Mouse (Mus musculus): ENCODE data around the gene Grik2. TPM values are rescaled to one million over a fixed set of nuclear protein-coding genes. Genes with fewer than 3 reads are reported as not detected.

Gene Grik2
- polyA plus RNA-seq, 1 experiment from 2014 or later = 3.8 TPM

DNA sequence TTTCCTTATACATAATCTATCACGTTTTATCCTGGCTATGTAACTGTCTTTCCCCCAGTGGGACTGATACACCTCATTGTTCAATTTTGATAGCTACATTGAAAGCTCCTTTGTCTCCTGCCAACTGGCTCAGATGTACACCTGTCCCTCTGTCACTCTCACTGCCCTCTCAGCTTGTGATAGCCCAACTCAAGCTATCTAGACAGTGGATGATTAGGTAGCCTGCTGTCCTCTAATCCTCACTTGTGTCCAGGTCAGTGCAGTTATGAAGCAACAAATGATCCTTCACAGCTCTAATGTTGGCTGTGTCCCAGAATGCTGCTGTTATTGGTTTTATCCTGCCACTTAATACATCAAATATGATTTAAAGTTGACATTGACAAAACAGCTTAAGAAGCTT lies 246.3 kb downstream of the Grik2 start:
- no peaks in the 10 kb centered on the region for H3K27me3 ChIP-seq (ENCODE audit: insufficient read depth, low read length)
- H3K9ac ChIP-seq (replicated peaks; ENCODE audit: low read length) = no peak overlapping the region

DNA sequence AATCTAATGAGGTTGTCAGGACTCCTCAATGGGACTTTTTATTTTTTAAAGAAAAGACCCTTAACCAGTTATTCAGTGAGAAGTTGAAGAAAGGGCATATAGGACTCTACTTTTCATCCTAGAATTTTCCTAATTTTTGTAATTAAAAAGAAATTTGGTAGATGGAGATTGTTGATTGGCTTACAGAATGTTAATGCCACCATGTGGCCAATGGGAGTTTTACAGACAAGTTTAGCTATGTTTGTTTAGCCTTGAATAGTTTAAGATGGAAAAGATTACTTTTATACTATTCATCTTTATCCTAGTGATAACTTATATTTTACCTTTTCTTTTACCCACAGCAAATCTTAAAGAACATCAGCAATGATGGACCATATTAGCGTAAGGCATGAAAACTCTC lies 268.8 kb downstream of the Grik2 start:
- 98% methylated on average over 1 of the region's 1 CpGs for WGBS
- Histone ChIP-seq H3K27me3 (ENCODE audit: insufficient read depth, low read length) (no peaks in the 10 kb centered on the region), H3K27ac (ENCODE audit: low read length) (no peak overlapping the region), H3K36me3 (ENCODE audit: insufficient read depth, low read length) (no peaks in the 10 kb centered on the region), H3K9ac (replicated peaks; ENCODE audit: low read length) (no peak overlapping the region), H3K4me2 (replicated peaks; ENCODE audit: low read depth, low read length) (no peak overlapping the region), H3K4me1 (ENCODE audit: insufficient read depth, low read length) (no peaks in the 10 kb centered on the region), H3K4me3 (ENCODE audit: low read length) (no peak overlapping the region), H3K9me3 (ENCODE audit: low read length) (no peaks in the 10 kb centered on the region)
- ATAC-seq (ENCODE audit: low FRiP score, low TSS enrichment) = no peak

More for the DNA sequence above, 246.3 kb downstream of the Grik2 start:
- ATAC-seq (ENCODE audit: low FRiP score, low TSS enrichment) = no peak
- Histone ChIP-seq H3K27ac (ENCODE audit: low read length) (no peak overlapping the region), H3K4me3 (ENCODE audit: low read length) (no peak overlapping the region), H3K36me3 (ENCODE audit: insufficient read depth, low read length) (no peaks in the 10 kb centered on the region), H3K4me2 (replicated peaks; ENCODE audit: low read depth, low read length) (no peak overlapping the region), H3K9me3 (ENCODE audit: low read length) (no peaks in the 10 kb centered on the region), H3K4me1 (ENCODE audit: insufficient read depth, low read length) (no peaks in the 10 kb centered on the region)
- 50% methylated on average over 1 of the region's 1 CpGs for WGBS

DNA sequence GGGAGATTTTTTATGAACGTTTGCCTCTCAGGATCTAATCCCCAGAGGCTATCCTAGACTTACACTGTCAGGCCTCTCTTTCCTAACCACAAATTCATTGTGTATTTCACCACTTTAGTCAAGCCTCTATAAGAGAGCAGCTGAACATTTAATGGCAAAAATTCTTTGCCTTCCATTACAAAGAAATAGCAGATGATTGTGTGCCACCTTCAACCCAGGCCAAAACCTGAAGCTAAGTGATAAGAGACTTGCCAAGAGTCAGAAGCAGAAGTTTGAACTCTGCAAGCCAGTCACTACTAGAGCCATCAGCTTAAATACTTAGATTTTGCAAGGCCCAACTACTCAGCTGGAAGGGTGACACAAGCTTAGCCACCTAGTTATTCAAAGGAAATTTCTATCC lies 287.9 kb downstream of the Grik2 start:
- H3K4me3 ChIP-seq (ENCODE audit: low read length) = no peak overlapping the region
- H3K36me3 ChIP-seq (ENCODE audit: insufficient read depth, low read length) = no peaks in the 10 kb centered on the region
- H3K9ac ChIP-seq (replicated peaks; ENCODE audit: low read length) = no peak overlapping the region
- H3K27ac ChIP-seq (ENCODE audit: low read length) = no peak overlapping the region
- H3K4me2 ChIP-seq (replicated peaks; ENCODE audit: low read depth, low read length) = no peak overlapping the region
- WGBS = 65% methylated on average over 1 of the region's 1 CpGs
- H3K27me3 ChIP-seq (ENCODE audit: insufficient read depth, low read length) = no peaks in the 10 kb centered on the region
- no peaks in the 10 kb centered on the region for H3K4me1 ChIP-seq (ENCODE audit: insufficient read depth, low read length)
- no peaks in the 10 kb centered on the region for H3K9me3 ChIP-seq (ENCODE audit: low read length)
- no peak for ATAC-seq (ENCODE audit: low FRiP score, low TSS enrichment)

DNA sequence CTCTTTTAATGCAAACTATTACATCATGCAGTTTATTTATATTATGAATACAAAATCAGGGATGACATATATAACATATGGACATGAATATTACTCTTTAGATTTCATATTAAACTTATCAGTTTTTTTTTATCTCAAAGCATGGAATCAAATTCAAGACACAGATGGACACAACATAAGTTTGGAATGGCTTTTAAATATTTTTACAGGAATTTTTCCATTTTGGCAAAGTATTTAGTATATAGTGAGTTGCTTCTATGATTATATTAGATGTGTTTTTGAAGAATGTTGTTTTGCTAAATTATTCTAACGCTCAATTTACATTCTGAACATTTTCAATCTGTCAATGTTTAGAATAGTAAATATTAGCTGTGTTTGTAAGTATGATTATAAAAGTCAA lies 291.3 kb downstream of the Grik2 start:
- no peaks in the 10 kb centered on the region for H3K27me3 ChIP-seq (ENCODE audit: insufficient read depth, low read length)
- H3K9me3 ChIP-seq (ENCODE audit: low read length) = no peaks in the 10 kb centered on the region
- 96% methylated on average over 1 of the region's 1 CpGs for WGBS
- H3K4me3 ChIP-seq (ENCODE audit: low read length) = no peak overlapping the region
- H3K27ac ChIP-seq (ENCODE audit: low read length) = no peak overlapping the region
- no peaks in the 10 kb centered on the region for H3K36me3 ChIP-seq (ENCODE audit: insufficient read depth, low read length)
- no peaks in the 10 kb centered on the region for H3K4me1 ChIP-seq (ENCODE audit: insufficient read depth, low read length)
- ATAC-seq (ENCODE audit: low FRiP score, low TSS enrichment) = no peak
- H3K4me2 ChIP-seq (replicated peaks; ENCODE audit: low read depth, low read length) = no peak overlapping the region
- no peak overlapping the region for H3K9ac ChIP-seq (replicated peaks; ENCODE audit: low read length)

DNA sequence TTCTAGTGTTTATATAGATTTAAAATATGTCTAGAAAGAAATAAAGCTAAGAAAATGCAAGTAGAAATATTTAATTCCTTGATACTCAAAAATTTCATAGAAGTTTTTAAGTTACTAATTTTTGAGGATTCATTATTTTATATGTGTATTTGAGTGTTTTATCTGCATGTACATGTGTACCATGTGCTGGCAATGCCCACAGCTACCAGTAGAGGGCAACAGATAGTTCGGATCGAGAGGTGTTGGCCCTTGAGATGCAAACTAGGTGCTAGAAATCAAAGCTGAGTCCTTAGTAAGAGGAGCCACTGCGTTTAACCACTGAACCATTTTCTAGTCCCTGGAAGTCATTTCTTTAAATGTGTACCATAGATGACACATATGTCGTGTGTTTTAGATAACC lies 307.1 kb downstream of the Grik2 start:
- no peak overlapping the region for H3K9ac ChIP-seq (replicated peaks; ENCODE audit: low read length)
- ATAC-seq (ENCODE audit: low FRiP score, low TSS enrichment) = no peak
- WGBS = 79% methylated on average over 4 of the region's 4 CpGs

DNA sequence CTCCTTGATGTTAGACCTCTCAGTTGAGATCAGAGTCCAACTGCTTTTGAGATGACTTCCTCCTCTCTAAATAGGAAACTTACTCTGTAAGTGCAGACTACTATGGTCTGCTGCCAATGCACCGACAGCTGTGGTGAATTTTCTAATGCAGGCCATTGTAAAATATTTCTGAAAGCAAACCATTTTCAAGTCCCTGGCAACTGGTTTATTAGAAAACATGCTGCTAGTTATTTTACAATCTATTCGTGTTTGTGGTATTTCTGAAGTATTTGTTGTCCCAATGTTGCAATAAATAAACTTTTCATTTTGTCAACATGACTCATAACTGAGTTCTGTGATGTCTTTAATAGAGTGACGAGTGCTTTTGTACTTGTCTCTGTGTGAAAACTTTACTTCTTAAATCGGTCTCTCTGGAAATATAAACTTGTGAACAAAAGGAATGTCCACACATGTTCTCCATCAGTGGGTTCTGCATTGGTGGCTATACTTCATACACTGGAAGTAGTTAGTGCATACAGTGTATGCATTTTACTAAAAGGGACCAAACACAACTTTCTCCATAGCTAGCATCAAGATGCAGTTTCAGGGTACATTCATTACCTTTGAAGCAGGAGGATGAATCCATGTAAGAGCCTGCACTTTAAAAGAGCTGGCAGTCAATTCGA lies 308.3 kb downstream of the Grik2 start:
- Histone ChIP-seq H3K9ac (replicated peaks; ENCODE audit: low read length) (no peak overlapping the region), H3K4me3 (ENCODE audit: low read length) (no peak overlapping the region), H3K4me1 (ENCODE audit: insufficient read depth, low read length) (no peaks in the 10 kb centered on the region), H3K36me3 (ENCODE audit: insufficient read depth, low read length) (no peaks in the 10 kb centered on the region), H3K4me2 (replicated peaks; ENCODE audit: low read depth, low read length) (no peak overlapping the region), H3K27ac (ENCODE audit: low read length) (no peak overlapping the region), H3K9me3 (ENCODE audit: low read length) (no peaks in the 10 kb centered on the region), H3K27me3 (ENCODE audit: insufficient read depth, low read length) (no peaks in the 10 kb centered on the region)
- ATAC-seq (ENCODE audit: low FRiP score, low TSS enrichment) = no peak
- WGBS = 80% methylated on average over 5 of the region's 5 CpGs

More for the DNA sequence above, 307.1 kb downstream of the Grik2 start:
- no peaks in the 10 kb centered on the region for H3K4me1 ChIP-seq (ENCODE audit: insufficient read depth, low read length)
- no peak overlapping the region for H3K4me2 ChIP-seq (replicated peaks; ENCODE audit: low read depth, low read length)
- H3K4me3 ChIP-seq (ENCODE audit: low read length) = no peak overlapping the region
- no peaks in the 10 kb centered on the region for H3K9me3 ChIP-seq (ENCODE audit: low read length)
- H3K27ac ChIP-seq (ENCODE audit: low read length) = no peak overlapping the region
- H3K27me3 ChIP-seq (ENCODE audit: insufficient read depth, low read length) = no peaks in the 10 kb centered on the region
- no peaks in the 10 kb centered on the region for H3K36me3 ChIP-seq (ENCODE audit: insufficient read depth, low read length)

DNA sequence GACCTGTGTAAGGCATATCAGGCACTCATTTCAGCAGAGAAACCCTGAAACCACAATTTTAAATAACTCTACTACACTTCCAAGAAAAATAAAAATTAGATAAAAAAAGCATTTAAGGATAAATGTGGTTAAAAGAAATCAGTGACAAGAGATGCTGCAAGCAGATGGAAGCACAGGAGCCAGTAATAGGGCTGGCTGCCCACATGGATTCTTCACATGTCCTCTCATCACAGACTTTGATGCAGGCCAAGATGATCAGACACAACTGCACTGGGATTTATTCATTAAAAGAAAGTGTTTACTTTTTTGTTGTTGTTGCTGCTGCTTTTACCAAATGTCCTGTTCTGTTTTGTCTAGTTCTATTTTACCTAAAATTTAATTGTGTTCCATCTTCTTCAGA lies 315.0 kb downstream of the Grik2 start:
- no peaks in the 10 kb centered on the region for H3K36me3 ChIP-seq (ENCODE audit: insufficient read depth, low read length)
- no peak overlapping the region for H3K4me3 ChIP-seq (ENCODE audit: low read length)
- ATAC-seq (ENCODE audit: low FRiP score, low TSS enrichment) = no peak
- no peaks in the 10 kb centered on the region for H3K27me3 ChIP-seq (ENCODE audit: insufficient read depth, low read length)
- no peak overlapping the region for H3K4me2 ChIP-seq (replicated peaks; ENCODE audit: low read depth, low read length)
- no peak overlapping the region for H3K9ac ChIP-seq (replicated peaks; ENCODE audit: low read length)
- H3K27ac ChIP-seq (ENCODE audit: low read length) = no peak overlapping the region
- no peaks in the 10 kb centered on the region for H3K4me1 ChIP-seq (ENCODE audit: insufficient read depth, low read length)
- H3K9me3 ChIP-seq (ENCODE audit: low read length) = no peaks in the 10 kb centered on the region

DNA sequence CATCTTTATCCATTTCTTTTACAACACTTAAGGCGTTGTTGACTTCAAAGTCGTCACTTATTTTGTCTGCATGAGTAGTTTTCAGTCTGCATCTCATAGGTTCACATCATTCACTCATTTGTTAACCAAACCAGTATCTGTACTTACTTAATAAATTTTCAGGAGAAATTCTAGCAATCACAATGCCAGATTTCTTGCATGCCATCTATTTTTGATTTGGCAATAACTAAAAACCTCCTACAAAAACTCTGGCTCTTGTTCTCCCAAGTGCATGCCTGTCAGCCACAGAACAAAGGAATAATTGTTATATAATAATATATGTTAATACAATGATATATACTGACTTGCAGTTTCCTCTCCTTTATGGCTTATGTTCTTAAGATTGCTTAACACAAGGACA lies 331.8 kb downstream of the Grik2 start:
- no peaks in the 10 kb centered on the region for H3K4me1 ChIP-seq (ENCODE audit: insufficient read depth, low read length)
- H3K9ac ChIP-seq (replicated peaks; ENCODE audit: low read length) = no peak overlapping the region
- H3K27me3 ChIP-seq (ENCODE audit: insufficient read depth, low read length) = no peaks in the 10 kb centered on the region
- no peak overlapping the region for H3K4me3 ChIP-seq (ENCODE audit: low read length)
- no peaks in the 10 kb centered on the region for H3K36me3 ChIP-seq (ENCODE audit: insufficient read depth, low read length)
- H3K4me2 ChIP-seq (replicated peaks; ENCODE audit: low read depth, low read length) = no peak overlapping the region
- ATAC-seq (ENCODE audit: low FRiP score, low TSS enrichment) = no peak
- no peak overlapping the region for H3K27ac ChIP-seq (ENCODE audit: low read length)
- H3K9me3 ChIP-seq (ENCODE audit: low read length) = no peaks in the 10 kb centered on the region
- 83% methylated on average over 2 of the region's 2 CpGs for WGBS

DNA sequence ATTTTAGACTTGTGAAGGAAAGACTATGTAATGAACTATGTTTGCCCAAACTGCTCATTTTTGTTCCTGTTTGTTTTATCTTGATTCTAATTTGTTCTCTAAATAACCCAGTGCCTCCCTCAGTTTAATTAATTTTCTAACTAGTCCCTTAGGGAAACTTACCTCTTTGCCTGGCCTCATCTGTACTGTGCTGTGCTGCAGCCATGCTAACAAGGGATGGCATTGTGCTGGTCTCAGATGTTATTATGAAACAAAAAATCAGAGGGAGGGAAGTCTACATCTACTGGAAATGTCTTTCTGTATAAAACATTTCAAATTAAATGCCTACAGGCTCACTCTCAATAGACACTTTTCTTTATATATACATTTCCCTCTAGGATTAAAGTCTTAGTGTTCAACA lies 335.0 kb downstream of the Grik2 start:
- no peaks in the 10 kb centered on the region for H3K9me3 ChIP-seq (ENCODE audit: low read length)
- H3K27me3 ChIP-seq (ENCODE audit: insufficient read depth, low read length) = no peaks in the 10 kb centered on the region
- no peaks in the 10 kb centered on the region for H3K4me1 ChIP-seq (ENCODE audit: insufficient read depth, low read length)
- no peak overlapping the region for H3K27ac ChIP-seq (ENCODE audit: low read length)
- no peaks in the 10 kb centered on the region for H3K36me3 ChIP-seq (ENCODE audit: insufficient read depth, low read length)
- no peak for ATAC-seq (ENCODE audit: low FRiP score, low TSS enrichment)
- H3K4me3 ChIP-seq (ENCODE audit: low read length) = no peak overlapping the region
- H3K4me2 ChIP-seq (replicated peaks; ENCODE audit: low read depth, low read length) = no peak overlapping the region
- H3K9ac ChIP-seq (replicated peaks; ENCODE audit: low read length) = no peak overlapping the region

DNA sequence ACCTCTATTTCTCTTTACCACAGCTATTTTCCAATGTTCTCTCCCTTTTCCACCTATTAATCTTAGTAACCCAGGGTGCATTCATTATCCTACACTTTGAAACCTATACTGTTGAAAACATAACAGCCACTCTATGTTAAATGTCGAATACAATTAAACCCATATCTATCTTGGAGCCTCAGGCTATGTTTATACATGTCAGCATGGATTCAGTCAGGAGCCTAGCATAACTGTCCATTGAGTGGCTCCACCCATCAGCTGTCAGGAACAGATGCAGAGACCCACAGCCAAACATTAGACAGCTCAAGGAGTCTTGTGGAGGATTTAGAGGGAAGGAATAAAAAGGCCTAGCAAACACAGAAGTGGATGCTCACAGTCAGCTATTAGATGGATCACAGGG lies 347.2 kb downstream of the Grik2 start:
- H3K4me3 ChIP-seq (ENCODE audit: low read length) = no peak overlapping the region
- H3K4me2 ChIP-seq (replicated peaks; ENCODE audit: low read depth, low read length) = no peak overlapping the region
- ATAC-seq (ENCODE audit: low FRiP score, low TSS enrichment) = no peak
- no peaks in the 10 kb centered on the region for H3K4me1 ChIP-seq (ENCODE audit: insufficient read depth, low read length)
- H3K27ac ChIP-seq (ENCODE audit: low read length) = no peak overlapping the region
- no peaks in the 10 kb centered on the region for H3K36me3 ChIP-seq (ENCODE audit: insufficient read depth, low read length)
- no peaks in the 10 kb centered on the region for H3K27me3 ChIP-seq (ENCODE audit: insufficient read depth, low read length)
- H3K9me3 ChIP-seq (ENCODE audit: low read length) = no peaks in the 10 kb centered on the region
- H3K9ac ChIP-seq (replicated peaks; ENCODE audit: low read length) = no peak overlapping the region
- WGBS = 98% methylated on average over 1 of the region's 1 CpGs

Data from kidney, embryonic 16.5 days (tissue).